Mouse (Mus musculus): Measurements from ENCODE around the gene 6030408B16Rik. TPM values are rescaled to one million over a fixed set of nuclear protein-coding genes. Genes with fewer than 3 reads are reported as not detected.
A peak's percentile ranks its signal among the peaks of the same experiment; 100 is the strongest.

Gene 6030408B16Rik
- polyA plus RNA-seq (2012): not detected in 2 replicates

- Histone ChIP-seq H3K27me3 (ENCODE audit: control insufficient read depth) (no peaks in the 10 kb centered on the region), H3K9me3 (ENCODE audit: control insufficient read depth, low read length) (no peaks in the 10 kb centered on the region), H3K4me1 (ENCODE audit: control insufficient read depth) (no peaks in the 10 kb centered on the region), H3K4me3 (replicated peaks) (no peak within 1 kb of the TSS), H3K36me3 (ENCODE audit: control insufficient read depth) (peaks cover 37% of the 10 kb centered on the region)
- TF ChIP-seq TAL1 (IDR thresholded peaks at IDR 0.05; ENCODE audit: low read length) (no peak), GATA1 (IDR thresholded peaks at IDR 0.05; ENCODE audit: low read length) (no peak)
Observed at GRCm38 (mm10) chr15:101293025-101293621, at the start of gene 6030408B16Rik. TSS of gene 6030408B16Rik (plus strand) at chr15:101293212.

GRCm38 (mm10) chr15:101244012-101244411 lies 49.0 kb upstream of the 6030408B16Rik start:
- H3K4me3 ChIP-seq (replicated peaks): no peak overlapping the region
- no peaks in the 10 kb centered on the region for H3K9me3 ChIP-seq (ENCODE audit: control insufficient read depth, low read length)
- peaks cover 20% of the 10 kb centered on the region for H3K4me1 ChIP-seq (ENCODE audit: control insufficient read depth)
- H3K36me3 ChIP-seq (ENCODE audit: control insufficient read depth): no peaks in the 10 kb centered on the region
- peaks cover 7% of the 10 kb centered on the region for H3K27me3 ChIP-seq (ENCODE audit: control insufficient read depth)
- TF ChIP-seq TAL1 (IDR thresholded peaks at IDR 0.05; ENCODE audit: low read length) (no peak), GATA1 (IDR thresholded peaks at IDR 0.05; ENCODE audit: low read length) (no peak)

GRCm38 (mm10) chr15:101246231-101247154 lies 46.5 kb upstream of the 6030408B16Rik start:
- TF ChIP-seq TAL1 (IDR thresholded peaks at IDR 0.05; ENCODE audit: low read length): no peak
- no peak for TF ChIP-seq GATA1 (IDR thresholded peaks at IDR 0.05; ENCODE audit: low read length)
- Histone ChIP-seq H3K36me3 (ENCODE audit: control insufficient read depth) (no peaks in the 10 kb centered on the region), H3K4me3 (replicated peaks) (peak overlapping the region; percentile 46), H3K4me1 (ENCODE audit: control insufficient read depth) (peaks cover 15% of the 10 kb centered on the region), H3K27me3 (ENCODE audit: control insufficient read depth) (peaks cover 5% of the 10 kb centered on the region), H3K9me3 (ENCODE audit: control insufficient read depth, low read length) (no peaks in the 10 kb centered on the region)

GRCm38 (mm10) chr15:101247155-101247498 lies 45.9 kb upstream of the 6030408B16Rik start:
- H3K36me3 ChIP-seq (ENCODE audit: control insufficient read depth): no peaks in the 10 kb centered on the region
- H3K4me1 ChIP-seq (ENCODE audit: control insufficient read depth): peaks cover 15% of the 10 kb centered on the region
- no peak overlapping the region for H3K4me3 ChIP-seq (replicated peaks)

GRCm38 (mm10) chr15:101248029-101248710 lies 44.8 kb upstream of the 6030408B16Rik start:
- Histone ChIP-seq H3K36me3 (ENCODE audit: control insufficient read depth) (no peaks in the 10 kb centered on the region), H3K4me1 (ENCODE audit: control insufficient read depth) (peaks cover 15% of the 10 kb centered on the region), H3K27me3 (ENCODE audit: control insufficient read depth) (peaks cover 15% of the 10 kb centered on the region), H3K9me3 (ENCODE audit: control insufficient read depth, low read length) (0 out of 2 replicates have a peak, but pooled peaks cover 3% of the 10 kb centered on the region), H3K4me3 (replicated peaks) (no peak overlapping the region)
- TF ChIP-seq GATA1 (IDR thresholded peaks at IDR 0.05; ENCODE audit: low read length) (no peak), TAL1 (IDR thresholded peaks at IDR 0.05; ENCODE audit: low read length) (no peak)

More at GRCm38 (mm10) chr15:101247155-101247498, 45.9 kb upstream of the 6030408B16Rik start:
- H3K9me3 ChIP-seq (ENCODE audit: control insufficient read depth, low read length): no peaks in the 10 kb centered on the region
- no peak for TF ChIP-seq GATA1 (IDR thresholded peaks at IDR 0.05; ENCODE audit: low read length)
- no peak for TF ChIP-seq TAL1 (IDR thresholded peaks at IDR 0.05; ENCODE audit: low read length)
- peaks cover 5% of the 10 kb centered on the region for H3K27me3 ChIP-seq (ENCODE audit: control insufficient read depth)

GRCm38 (mm10) chr15:101250220-101250800 lies 42.7 kb upstream of the 6030408B16Rik start:
- H3K27me3 ChIP-seq (ENCODE audit: control insufficient read depth): peaks cover 36% of the 10 kb centered on the region
- no peak overlapping the region for H3K4me3 ChIP-seq (replicated peaks)
- no peak for TF ChIP-seq GATA1 (IDR thresholded peaks at IDR 0.05; ENCODE audit: low read length)
- no peak for TF ChIP-seq TAL1 (IDR thresholded peaks at IDR 0.05; ENCODE audit: low read length)
- H3K36me3 ChIP-seq (ENCODE audit: control insufficient read depth): no peaks in the 10 kb centered on the region
- H3K9me3 ChIP-seq (ENCODE audit: control insufficient read depth, low read length): 0 out of 2 replicates have a peak, but pooled peaks cover 3% of the 10 kb centered on the region
- H3K4me1 ChIP-seq (ENCODE audit: control insufficient read depth): peaks cover 15% of the 10 kb centered on the region

- TF ChIP-seq TAL1 (IDR thresholded peaks at IDR 0.05; ENCODE audit: low read length): no peak
- no peak for TF ChIP-seq GATA1 (IDR thresholded peaks at IDR 0.05; ENCODE audit: low read length)
- no peaks in the 10 kb centered on the region for H3K36me3 ChIP-seq (ENCODE audit: control insufficient read depth)
- H3K27me3 ChIP-seq (ENCODE audit: control insufficient read depth): peaks cover 50% of the 10 kb centered on the region
- H3K4me3 ChIP-seq (replicated peaks): no peak overlapping the region
- 0 out of 2 replicates have a peak, but pooled peaks cover 3% of the 10 kb centered on the region for H3K9me3 ChIP-seq (ENCODE audit: control insufficient read depth, low read length)
- H3K4me1 ChIP-seq (ENCODE audit: control insufficient read depth): peaks cover 3% of the 10 kb centered on the region
Observed at GRCm38 (mm10) chr15:101251930-101252329, 41.1 kb upstream of the 6030408B16Rik start.

GRCm38 (mm10) chr15:101252614-101253013 lies 40.4 kb upstream of the 6030408B16Rik start:
- Histone ChIP-seq H3K9me3 (ENCODE audit: control insufficient read depth, low read length) (0 out of 2 replicates have a peak, but pooled peaks cover 3% of the 10 kb centered on the region), H3K36me3 (ENCODE audit: control insufficient read depth) (no peaks in the 10 kb centered on the region), H3K4me1 (ENCODE audit: control insufficient read depth) (no peaks in the 10 kb centered on the region; the same call in 1 of the 2 replicates), H3K4me3 (replicated peaks) (no peak overlapping the region), H3K27me3 (ENCODE audit: control insufficient read depth) (peaks cover 50% of the 10 kb centered on the region)
- TF ChIP-seq TAL1 (IDR thresholded peaks at IDR 0.05; ENCODE audit: low read length) (no peak), GATA1 (IDR thresholded peaks at IDR 0.05; ENCODE audit: low read length) (no peak)

Data from erythroblast, embryonic 14.5 days (primary cell).